Mouse (Mus musculus) C2C12 (cell line): ENCODE results near the gene Mrps18c.

Experiments
- CEBPB ChIP-seq: IDR thresholded peaks from one replicate; pipeline ENCODE4 v1.6.1; 2011; ENCODE audit warnings: low read depth, mild to moderate bottlenecking, control low read depth, moderate library complexity
- CTCF ChIP-seq: IDR thresholded peaks from one replicate; pipeline ENCODE4 v1.5.1; 2011; ENCODE audit not compliant: control insufficient read depth, insufficient read depth, insufficient read length
- FOSL1 ChIP-seq: IDR thresholded peaks from one replicate; pipeline ENCODE4 v1.8.0; 2011; ENCODE audit warnings: mild to moderate bottlenecking, low read length; ENCODE audit not compliant: poor library complexity, insufficient read depth, severe bottlenecking
- MAX ChIP-seq: IDR thresholded peaks from one replicate; pipeline ENCODE4 v1.6.1; 2011; ENCODE audit warnings: mild to moderate bottlenecking, control low read depth
- MYOD1 ChIP-seq: IDR thresholded peaks from one replicate; pipeline ENCODE4 v1.6.1; 2011; ENCODE audit warnings: low read depth; ENCODE audit not compliant: control insufficient read depth, insufficient read length
- MYOG ChIP-seq: IDR thresholded peaks from one replicate; pipeline ENCODE4 v1.6.1; 2011; ENCODE audit not compliant: control insufficient read depth, insufficient read length; ENCODE audit errors: extremely low read depth
- USF1 ChIP-seq: IDR thresholded peaks from one replicate; pipeline ENCODE4 v1.6.1; 2011; ENCODE audit warnings: low read depth, mild to moderate bottlenecking, control low read depth, moderate library complexity

- no peak for TF ChIP-seq USF1
- no peak for TF ChIP-seq CTCF
- TF ChIP-seq MYOG, result no peak
- no peak for TF ChIP-seq MAX
- TF ChIP-seq CEBPB, result no peak
- no peak for TF ChIP-seq FOSL1
- TF ChIP-seq MYOD1, result no peak
These were observed 37.6 kb downstream of the Mrps18c start for GRCm38 (mm10) chr5:100835862-100836538.
